In the genomic region with DNA sequence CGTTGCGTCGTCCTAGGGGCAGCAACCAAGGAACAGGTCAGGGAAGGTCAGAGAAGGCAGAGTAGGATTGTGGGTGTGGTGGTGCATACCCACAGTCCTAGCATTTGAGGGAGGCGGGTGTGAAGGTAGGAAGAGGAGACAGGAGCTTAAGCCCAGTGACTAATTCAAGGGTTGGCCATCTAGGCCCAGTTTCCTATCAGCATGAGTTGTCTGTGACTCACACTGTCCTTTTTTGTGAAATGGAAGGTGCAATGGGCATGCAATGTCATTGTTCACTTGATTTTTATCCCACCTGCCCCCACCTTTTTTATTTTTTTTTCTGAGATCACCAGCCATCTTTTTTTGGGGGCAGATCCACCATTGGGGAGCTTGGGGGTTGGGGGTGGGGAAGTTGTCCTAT, we compare ENCODE assay signal across 12 mouse cellular contexts. TPM values are rescaled to one million over a fixed set of nuclear protein-coding genes. Genes with fewer than 3 reads are reported as not detected.
A peak's percentile ranks its signal among the peaks of the same experiment; 100 is the strongest.
DNase-seq lines count a peak whose midpoint lies in the region; ATAC-seq and TF ChIP-seq lines count a peak whose summit lies in the region.
"Had no signal": no experiment of that assay in that cellular context is flagged by ENCODE, and none has a peak within 500 bp of the region (broad histone marks: within the 10 kb centered on the region; RNA-seq: fewer than 3 reads in every experiment).

No protein-coding gene starts in this region.

- no peak for TF ChIP-seq POLR2A in limb, embryonic 14.5 days (IDR thresholded peaks at IDR 0.05; ENCODE audit: borderline replicate concordance, extremely low read depth, insufficient read depth, insufficient read length)

- H3K27ac ChIP-seq in hindbrain, embryonic 12.5 days: peak overlapping the region; percentile 46; the same call in 1 of the 2 replicates
- H3K27ac ChIP-seq in hindbrain, embryonic 14.5 days: no peak overlapping the region
- H3K27ac ChIP-seq in embryonic facial prominence, embryonic 13.5 days: peak overlapping the region; percentile 89
- peak overlapping the region; percentile 69 for H3K27ac ChIP-seq in limb, embryonic 14.5 days (replicated peaks; ENCODE audit: low read depth, low read length)
- H3K27ac ChIP-seq: neural tube, embryonic 12.5 days had no signal

- H3K4me2 ChIP-seq in hindbrain, embryonic 12.5 days (replicated peaks): no peak overlapping the region
- no peak overlapping the region for H3K4me2 ChIP-seq in hindbrain, embryonic 14.5 days (replicated peaks)
- no peak overlapping the region for H3K4me2 ChIP-seq in embryonic facial prominence, embryonic 13.5 days
- H3K4me2 ChIP-seq in limb, embryonic 14.5 days (replicated peaks; ENCODE audit: low read depth, low read length, severe bottlenecking): no peak overlapping the region
- H3K4me2 ChIP-seq: neural tube, embryonic 12.5 days had no signal

- no peaks in the 10 kb centered on the region for H3K9me3 ChIP-seq in hindbrain, embryonic 12.5 days (replicated peaks)
- H3K9me3 ChIP-seq in hindbrain, embryonic 14.5 days (ENCODE audit: control insufficient read depth, low read length): no peaks in the 10 kb centered on the region
- H3K9me3 ChIP-seq in embryonic facial prominence, embryonic 13.5 days: no peaks in the 10 kb centered on the region
- H3K9me3 ChIP-seq in limb, embryonic 14.5 days (ENCODE audit: control insufficient read depth, low read length): no peaks in the 10 kb centered on the region
- H3K9me3 ChIP-seq: neural tube, embryonic 12.5 days had no signal

- no peaks in the 10 kb centered on the region for H3K27me3 ChIP-seq in hindbrain, embryonic 12.5 days
- no peaks in the 10 kb centered on the region for H3K27me3 ChIP-seq in hindbrain, embryonic 14.5 days (ENCODE audit: control insufficient read depth, insufficient read depth, low read length)
- H3K27me3 ChIP-seq in embryonic facial prominence, embryonic 13.5 days: no peaks in the 10 kb centered on the region
- no peaks in the 10 kb centered on the region for H3K27me3 ChIP-seq in limb, embryonic 14.5 days (ENCODE audit: control insufficient read depth, insufficient read depth, low read length)
- H3K27me3 ChIP-seq: neural tube, embryonic 12.5 days; Patski had no signal

- DNase-seq in hindbrain, embryonic 14.5 days (ENCODE audit: low spot score): no peak
- DNase-seq in MN1 (ENCODE audit: low spot score): peak; percentile 29
- no peak for DNase-seq in limb, embryonic 14.5 days (ENCODE audit: low spot score)
- no peak for DNase-seq in right cerebral cortex, postnatal 10 days (ENCODE audit: low spot score in 2 of 2)
- DNase-seq in kidney, adult 11 months: no peak
- no peak for DNase-seq in urinary bladder, postnatal 14 days (ENCODE audit: low spot score)
- DNase-seq: liver, postnatal 0 days; spleen, adult 18-20 months had no signal

- no peak overlapping the region for H3K4me3 ChIP-seq in hindbrain, embryonic 12.5 days
- no peak overlapping the region for H3K4me3 ChIP-seq in hindbrain, embryonic 14.5 days (replicated peaks; ENCODE audit: low read length)
- no peak overlapping the region for H3K4me3 ChIP-seq in embryonic facial prominence, embryonic 13.5 days
- no peak overlapping the region for H3K4me3 ChIP-seq in limb, embryonic 14.5 days (replicated peaks; ENCODE audit: low read length)
- H3K4me3 ChIP-seq: neural tube, embryonic 12.5 days had no signal

- no peaks in the 10 kb centered on the region for H3K36me3 ChIP-seq in hindbrain, embryonic 12.5 days
- no peaks in the 10 kb centered on the region for H3K36me3 ChIP-seq in hindbrain, embryonic 14.5 days (replicated peaks; ENCODE audit: control insufficient read depth, insufficient read depth)
- no peaks in the 10 kb centered on the region for H3K36me3 ChIP-seq in embryonic facial prominence, embryonic 13.5 days
- peaks cover 7% of the 10 kb centered on the region; the same call in 1 of the 2 replicates for H3K36me3 ChIP-seq in limb, embryonic 14.5 days (ENCODE audit: control insufficient read depth, insufficient read depth, low read length)
- H3K36me3 ChIP-seq: neural tube, embryonic 12.5 days had no signal

- no peak for ATAC-seq in hindbrain, embryonic 12.5 days (ENCODE audit: low FRiP score)
- no peak for ATAC-seq in hindbrain, embryonic 14.5 days (ENCODE audit: low FRiP score)
- ATAC-seq in embryonic facial prominence, embryonic 13.5 days (ENCODE audit: insufficient number of reproducible peaks, insufficient read depth, low FRiP score, low TSS enrichment, low read depth): no peak
- ATAC-seq in limb, embryonic 14.5 days (ENCODE audit: low FRiP score, low read depth): no peak
- ATAC-seq: liver, postnatal 0 days had no signal

- H3K9ac ChIP-seq in hindbrain, embryonic 12.5 days: no peak overlapping the region
- H3K9ac ChIP-seq in hindbrain, embryonic 14.5 days: no peak overlapping the region
- no peak overlapping the region for H3K9ac ChIP-seq in embryonic facial prominence, embryonic 13.5 days
- H3K9ac ChIP-seq in limb, embryonic 14.5 days (ENCODE audit: low read depth, low read length, severe bottlenecking): no peak overlapping the region
- H3K9ac ChIP-seq: liver, postnatal 0 days; neural tube, embryonic 12.5 days had no signal

- peaks cover 13% of the 10 kb centered on the region for H3K4me1 ChIP-seq in hindbrain, embryonic 12.5 days
- no peaks in the 10 kb centered on the region for H3K4me1 ChIP-seq in hindbrain, embryonic 14.5 days (replicated peaks; ENCODE audit: control insufficient read depth, insufficient read depth, low read length)
- H3K4me1 ChIP-seq in embryonic facial prominence, embryonic 13.5 days: peaks cover 57% of the 10 kb centered on the region
- H3K4me1 ChIP-seq in limb, embryonic 14.5 days (ENCODE audit: control insufficient read depth, insufficient read depth, low read length): peaks cover 50% of the 10 kb centered on the region
- H3K4me1 ChIP-seq: neural tube, embryonic 12.5 days had no signal

- 87% methylated on average over 4 of the region's 4 CpGs for WGBS in hindbrain, embryonic 12.5 days
- WGBS in hindbrain, embryonic 14.5 days: 95% methylated on average over 4 of the region's 4 CpGs
- WGBS in embryonic facial prominence, embryonic 13.5 days: 92% methylated on average over 4 of the region's 4 CpGs
- WGBS in limb, embryonic 14.5 days: 93% methylated on average over 4 of the region's 4 CpGs

RNA-seq across cellular contexts. Expression of gene Htra1, which starts 29.5 kb away (rescaled TPM):
- polyA plus RNA-seq in hindbrain, embryonic 12.5 days (2016; fragmentation: Nextera tagmentation; extraction: Ambion mirVana): 19.0 and 23.8 TPM in 2 replicates
- 18.9 and 22.9 TPM in 2 replicates for polyA plus RNA-seq in hindbrain, embryonic 14.5 days (2014; fragmentation: Nextera tagmentation; extraction: Ambion mirVana)
- polyA plus RNA-seq in embryonic facial prominence, embryonic 13.5 days (2015; fragmentation: Nextera tagmentation; extraction: Ambion mirVana): 29.9 and 33.7 TPM in 2 replicates
- polyA plus RNA-seq in limb, embryonic 14.5 days (2012; rRNA removed): 102 and 124 TPM in 2 replicates
- 224 and 233 TPM in 2 replicates for polyA plus RNA-seq in limb, embryonic 14.5 days (2014; fragmentation: Nextera tagmentation; extraction: Ambion mirVana)
